Mouse (Mus musculus) forebrain, postnatal 0 days (tissue): ENCODE results near the gene Tapbp. TPM values are rescaled to one million over a fixed set of nuclear protein-coding genes. Genes with fewer than 3 reads are reported as not detected.

Experiments used
- ATAC-seq: fragments of 200-750 bp; cut with Nextera tagmentation; 2 replicates; pipeline ENCODE4 v1.8.0; 2017; ENCODE audit warnings: mild to moderate bottlenecking, moderate library complexity
- DNase-seq: peaks from one replicate; pipeline ENCODE4 v3.0.0-alpha.2; 2015
- H3K27ac ChIP-seq: fragments of 300-500 bp; sonication (generic); 2 replicates; pipeline ENCODE4 v1.5.1; 2014; ENCODE audit warnings: low read depth, mild to moderate bottlenecking, antibody characterized with exemption, low read length, moderate library complexity, mixed read lengths
- H3K27me3 ChIP-seq: fragments of 300-500 bp; sonication (generic); 2 replicates; pipeline ENCODE4 v1.6.1; 2014; ENCODE audit warnings: mild to moderate bottlenecking, low read length, mixed read lengths; ENCODE audit not compliant: insufficient read depth
- H3K36me3 ChIP-seq: fragments of 300-500 bp; sonication (generic); 2 replicates; pipeline ENCODE4 v1.6.1; 2014; ENCODE audit warnings: mild to moderate bottlenecking, moderate library complexity; ENCODE audit not compliant: insufficient read depth
- H3K4me1 ChIP-seq: fragments of 300-500 bp; sonication (generic); 2 replicates; pipeline ENCODE4 v1.6.1; 2014; ENCODE audit warnings: antibody characterized with exemption; ENCODE audit not compliant: insufficient read depth
- H3K4me2 ChIP-seq: fragments of 300-500 bp; sonication (generic); 2 replicates; pipeline ENCODE4 v1.6.1; 2014; ENCODE audit warnings: low read depth, mild to moderate bottlenecking, moderate library complexity
- H3K4me3 ChIP-seq: fragments of 300-500 bp; sonication (generic); 2 replicates; pipeline ENCODE4 v1.5.1; 2014; ENCODE audit warnings: low read depth, low read length, mixed read lengths
- H3K9ac ChIP-seq: fragments of 300-500 bp; sonication (generic); 2 replicates; pipeline ENCODE4 v1.6.1; 2014; ENCODE audit warnings: mild to moderate bottlenecking
- H3K9me3 ChIP-seq: fragments of 300-500 bp; sonication (generic); 2 replicates; pipeline ENCODE4 v1.6.1; 2016; ENCODE audit warnings: low read length
- CTCF ChIP-seq: sonication (generic); IDR thresholded peaks from 2 replicates; pipeline ENCODE4 v1.5.1; 2016; ENCODE audit warnings: antibody characterized with exemption, control low read depth, low read depth
- WGBS: fragments of 180-500 bp; shearing (Covaris S2); extraction: QIAGEN DNeasy Blood & Tissue Kit; methylation state at CpG from one replicate; pipeline ENCODE4 v1.1.7; 2014; 5-methylcytosine and 5-hydroxymethylcytosine counted together
- polyA plus RNA-seq: library from polyadenylated mRNA; unstranded; fragments of >200 nt; fragmentation: Nextera tagmentation; extraction: Ambion mirVana; gene quantifications from 2 replicates; pipeline ENCODE4 v1.2.1, GENCODE M21; 2015
- total RNA-seq: library from RNA; depleted of rRNA; stranded (reverse); fragments of >200 nt; gene quantifications from 2 replicates; pipeline ENCODE4 v1.2.3, GENCODE M21; 2014

Gene Tapbp
- total and polyA plus RNA-seq, 2 experiments from 2014 or later, result 26.2 to 36.0 TPM

- H3K4me2 ChIP-seq, result no peak overlapping the region
- no peaks in the 10 kb centered on the region for H3K27me3 ChIP-seq
- ATAC-seq (no peak), DNase-seq (no peak)
- no peak overlapping the region for H3K4me3 ChIP-seq
- H3K9me3 ChIP-seq, result no peaks in the 10 kb centered on the region
- H3K4me1 ChIP-seq, result peaks cover 7% of the 10 kb centered on the region; the same call in 1 of the 2 replicates
- no peak overlapping the region for H3K9ac ChIP-seq
- no peak for TF ChIP-seq CTCF
- H3K36me3 ChIP-seq, result peaks cover 39% of the 10 kb centered on the region
- H3K27ac ChIP-seq, result no peak overlapping the region
- 92% methylated on average over 28 of the region's 28 CpGs for WGBS
Observed at GRCm38 (mm10) chr17:33911813-33912414, 3.8 kb upstream of the Tapbp start.

- no peak for DNase-seq
- Histone ChIP-seq H3K27me3 (no peaks in the 10 kb centered on the region), H3K9me3 (no peaks in the 10 kb centered on the region), H3K4me1 (peaks cover 7% of the 10 kb centered on the region; the same call in 1 of the 2 replicates), H3K27ac (no peak overlapping the region), H3K4me2 (no peak overlapping the region), H3K9ac (no peak overlapping the region), H3K36me3 (peaks cover 43% of the 10 kb centered on the region), H3K4me3 (no peak overlapping the region)
- no peak for ATAC-seq
- WGBS, result 88% methylated on average over 10 of the region's 10 CpGs
- no peak for TF ChIP-seq CTCF
Observed at GRCm38 (mm10) chr17:33913264-33913663, 2.4 kb upstream of the Tapbp start.

GRCm38 (mm10) chr17:33913905-33914304 lies 1.8 kb upstream of the Tapbp start:
- Histone ChIP-seq H3K9me3 (no peaks in the 10 kb centered on the region), H3K27ac (no peak overlapping the region), H3K27me3 (no peaks in the 10 kb centered on the region), H3K9ac (no peak overlapping the region), H3K4me2 (no peak overlapping the region), H3K4me1 (peaks cover 7% of the 10 kb centered on the region; the same call in 1 of the 2 replicates), H3K36me3 (peaks cover 43% of the 10 kb centered on the region), H3K4me3 (no peak overlapping the region)
- WGBS, result 95% methylated on average over 8 of the region's 8 CpGs
- ATAC-seq, result no peak
- DNase-seq, result no peak
- no peak for TF ChIP-seq CTCF

- Histone ChIP-seq H3K9me3 (no peaks in the 10 kb centered on the region), H3K27me3 (no peaks in the 10 kb centered on the region), H3K9ac (no peak overlapping the region), H3K36me3 (peaks cover 43% of the 10 kb centered on the region), H3K4me2 (0 out of 2 replicates have a peak overlapping the region, but pooled peaks have one; percentile 63), H3K27ac (no peak overlapping the region), H3K4me3 (no peak overlapping the region), H3K4me1 (peaks cover 9% of the 10 kb centered on the region; the same call in 1 of the 2 replicates)
- DNase-seq, result no peak
- no peak for ATAC-seq
- TF ChIP-seq CTCF, result no peak; the same call in 1 of the 2 replicates
- 65% methylated on average over 13 of the region's 13 CpGs for WGBS
Observed at GRCm38 (mm10) chr17:33914969-33915391, 719 bp upstream of the Tapbp start.

- WGBS, result 2% methylated on average over 11 of the region's 20 CpGs
- DNase-seq (no peak), ATAC-seq (peak; percentile 18)
- no peak for TF ChIP-seq CTCF
- Histone ChIP-seq H3K4me1 (peaks cover 7% of the 10 kb centered on the region; the same call in 1 of the 2 replicates), H3K9ac (peak overlapping the region; percentile 56), H3K4me2 (peak overlapping the region; percentile 63), H3K27me3 (no peaks in the 10 kb centered on the region), H3K27ac (peak overlapping the region; percentile 86), H3K36me3 (peaks cover 40% of the 10 kb centered on the region), H3K9me3 (no peaks in the 10 kb centered on the region), H3K4me3 (peak overlapping the region; percentile 53)
Observed at GRCm38 (mm10) chr17:33916294-33916693, 595 bp downstream of the Tapbp start.

- Histone ChIP-seq H3K27ac (no peak overlapping the region), H3K4me3 (peak overlapping the region; percentile 53), H3K4me2 (peak overlapping the region; percentile 63), H3K9me3 (no peaks in the 10 kb centered on the region), H3K36me3 (peaks cover 32% of the 10 kb centered on the region), H3K9ac (no peak overlapping the region), H3K4me1 (peaks cover 7% of the 10 kb centered on the region; the same call in 1 of the 2 replicates), H3K27me3 (no peaks in the 10 kb centered on the region)
- DNase-seq (no peak), ATAC-seq (no peak)
- WGBS, result 73% methylated on average over 31 of the region's 31 CpGs
- TF ChIP-seq CTCF, result no peak
Observed at GRCm38 (mm10) chr17:33916847-33917655, 1.4 kb downstream of the Tapbp start.
